Mouse (Mus musculus) gastrocnemius, adult 2 months (tissue): Measurements from ENCODE around the gene Slc30a10. TPM values are rescaled to one million over a fixed set of nuclear protein-coding genes. Genes with fewer than 3 reads are reported as not detected.

Experiments
- DNase-seq: peaks from one replicate; pipeline ENCODE4 v3.0.0; 2022
- H3K27ac ChIP-seq: fragments of 200-600 bp; 2 replicates; pipeline ENCODE4 v1.8.1; 2022; ENCODE audit warnings: mild to moderate bottlenecking
- H3K4me3 ChIP-seq: fragments of 200-600 bp; 2 replicates; pipeline ENCODE4 v1.8.1; 2022; ENCODE audit warnings: mild to moderate bottlenecking, moderate library complexity
- CTCF ChIP-seq: fragments of 200-600 bp; IDR thresholded peaks from 2 replicates; pipeline ENCODE4 v1.8.1; 2022; ENCODE audit warnings: antibody characterized with exemption, mild to moderate bottlenecking, moderate library complexity
- intact Hi-C: fragments of 180-260 bp; cut with DNase I; formaldehyde crosslinking; loops from one replicate; pipeline ENCODE4 v1.15.1; 2025
- long read RNA-seq, 2 experiments: library from polyadenylated mRNA; stranded (forward); transcript quantifications; one replicate each; pipeline ENCODE4 v2.0.0; 2021
- total RNA-seq, 2 experiments: library from RNA; stranded (reverse); gene quantifications; 2 replicates each; pipeline ENCODE4 v1.2.3; 2021

Gene Slc30a10
- total RNA-seq, result not detected
- long read RNA-seq, experiment 1, result 0 reads
- long read RNA-seq, experiment 2, result 0 reads

DNA sequence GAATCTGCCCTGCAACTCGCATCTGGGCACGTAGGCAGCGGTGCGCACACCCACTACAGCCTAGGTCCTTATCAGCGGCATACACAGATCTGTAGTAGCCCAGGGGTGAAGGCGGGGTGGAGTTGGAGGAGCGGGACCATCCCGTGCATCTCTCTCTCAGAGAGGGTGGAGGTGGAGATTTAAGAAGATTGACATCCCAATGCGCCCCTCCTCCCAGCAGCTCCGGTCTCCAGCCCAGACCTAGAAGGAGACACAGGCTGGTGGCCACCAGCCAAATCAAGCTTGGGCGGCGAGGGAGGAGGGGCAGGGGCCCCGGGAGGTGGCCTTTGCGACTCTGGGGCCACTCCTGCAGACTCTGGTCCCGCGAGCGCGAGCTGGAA, at the start of gene Slc30a10:
Gene Slc30a10, plus strand, starts transcription at position 274 of the 380 bp plus-strand sequence.
- intact Hi-C loops, result no loop called here
- TF ChIP-seq CTCF, result no peak
- peak; percentile 44 for DNase-seq
- peak within 1 kb of the TSS; percentile 66 for H3K4me3 ChIP-seq
- H3K27ac ChIP-seq, result no peak within 1 kb of the TSS

DNA sequence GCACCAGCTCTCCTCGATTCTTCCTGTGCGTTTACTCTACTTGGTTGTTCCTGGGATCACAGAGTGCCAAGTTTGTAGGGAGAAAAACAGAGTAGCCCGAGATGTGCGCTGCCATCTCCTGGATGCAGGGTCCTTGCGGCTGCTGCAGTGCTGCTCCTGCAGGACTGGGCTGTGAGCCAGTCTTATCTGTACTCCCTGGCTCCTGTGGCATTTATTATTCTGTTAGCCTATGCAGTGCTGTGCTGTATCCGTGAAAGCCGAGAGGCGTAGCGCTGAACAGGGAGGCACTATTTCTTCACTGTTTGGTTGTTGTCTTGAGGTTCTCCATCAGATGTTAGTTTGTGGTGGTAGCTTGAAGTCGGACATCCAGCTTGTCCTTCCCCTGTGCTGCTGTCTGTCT, 48.7 kb upstream of the Slc30a10 start:
- H3K4me3 ChIP-seq, result no peak overlapping the region
- intact Hi-C loops, result loop anchor here (5.0 kb wide), 1 partner anchor 34 kb away; no protein-coding TSS in a partner anchor
- DNase-seq, result no peak
- H3K27ac ChIP-seq, result no peak overlapping the region
- no peak for TF ChIP-seq CTCF

DNA sequence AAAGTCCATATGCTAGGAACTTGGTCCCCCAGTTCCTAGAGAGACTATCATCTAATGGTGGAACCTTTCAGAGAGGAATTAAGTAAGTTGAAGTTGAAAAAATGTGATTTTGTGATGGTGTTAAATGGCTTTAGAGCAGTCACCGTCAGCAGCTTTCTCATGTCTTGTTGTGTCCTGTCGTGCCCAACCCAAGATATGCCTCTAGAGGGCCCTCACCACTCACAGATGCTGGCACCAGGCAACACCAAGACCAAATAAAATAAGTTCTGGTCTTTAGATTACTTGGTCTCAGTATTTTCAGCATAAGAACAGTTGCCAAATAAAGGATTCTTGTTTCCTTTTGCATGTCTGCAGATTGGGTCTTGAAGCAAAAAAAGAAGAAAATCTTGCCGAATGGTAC, 44.8 kb upstream of the Slc30a10 start:
- no peak overlapping the region for H3K4me3 ChIP-seq
- TF ChIP-seq CTCF, result peak; percentile 40
- DNase-seq, result no peak
- intact Hi-C loops, result loop anchor here (5.0 kb wide), 1 partner anchor 38 kb away; no protein-coding TSS in a partner anchor
- no peak overlapping the region for H3K27ac ChIP-seq

DNA sequence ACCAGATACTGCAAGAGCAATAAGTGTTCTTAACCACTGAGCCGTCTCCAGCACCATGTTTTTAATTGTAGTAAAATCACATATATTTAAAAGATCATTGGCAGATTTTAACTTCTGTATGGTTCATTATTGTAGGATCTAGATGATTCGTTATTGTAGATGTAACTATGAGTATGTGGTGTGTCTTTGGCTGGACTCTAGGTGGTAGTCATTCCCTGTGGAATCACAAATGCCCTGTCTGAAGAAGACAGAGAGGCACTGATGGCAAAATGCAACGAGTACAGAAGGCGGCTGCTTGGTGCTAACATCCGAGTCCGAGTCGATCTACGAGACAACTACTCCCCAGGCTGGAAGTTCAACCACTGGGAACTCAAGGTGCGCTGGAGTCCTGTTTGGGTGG, 36.6 kb upstream of the Slc30a10 start:
- intact Hi-C loops, result no loop called here

DNA sequence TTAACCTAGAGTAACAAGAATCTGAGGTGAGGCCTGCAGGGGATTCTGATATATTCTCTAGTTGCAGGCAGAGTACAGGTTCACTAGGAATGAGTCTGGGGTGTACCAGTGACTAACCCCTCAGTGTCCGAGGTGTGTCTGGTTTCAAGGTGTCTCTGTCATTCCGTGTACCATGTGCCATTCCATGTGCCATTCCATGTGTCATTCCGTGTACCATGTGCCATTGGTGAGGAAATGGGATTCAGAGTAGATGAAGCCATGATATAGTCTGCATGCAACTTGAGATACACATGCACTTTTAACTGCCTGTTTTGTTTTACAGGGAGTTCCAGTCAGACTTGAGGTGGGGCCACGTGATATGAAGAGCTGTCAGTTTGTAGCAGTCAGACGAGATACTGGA, 34.8 kb upstream of the Slc30a10 start:
- no peak overlapping the region for H3K4me3 ChIP-seq
- H3K27ac ChIP-seq, result no peak overlapping the region
- no peak for TF ChIP-seq CTCF
- no peak for DNase-seq
- intact Hi-C loops, result no loop called here

More for the DNA sequence above, 36.6 kb upstream of the Slc30a10 start:
- no peak for TF ChIP-seq CTCF
- no peak for DNase-seq
- Histone ChIP-seq H3K27ac (no peak overlapping the region), H3K4me3 (no peak overlapping the region)

DNA sequence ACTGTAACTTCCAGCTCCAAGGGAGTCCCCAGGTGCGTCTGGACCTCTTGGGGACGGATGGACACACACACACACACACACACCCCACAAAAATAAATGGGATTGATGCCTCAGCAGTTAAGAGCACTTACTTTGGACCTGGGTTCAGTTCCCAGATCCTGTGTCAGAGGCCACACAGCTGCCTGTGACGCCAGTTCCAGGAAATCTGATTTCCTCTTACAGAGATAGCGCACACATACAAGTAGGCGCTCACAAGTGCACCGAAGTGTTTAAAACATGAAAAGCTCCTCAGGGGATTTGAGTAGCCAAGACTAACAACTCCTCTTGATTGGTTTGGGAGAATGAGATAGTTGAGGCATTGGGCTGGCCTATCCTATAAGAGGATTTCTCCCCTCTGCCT, 33.9 kb upstream of the Slc30a10 start:
- TF ChIP-seq CTCF, result no peak

DNA sequence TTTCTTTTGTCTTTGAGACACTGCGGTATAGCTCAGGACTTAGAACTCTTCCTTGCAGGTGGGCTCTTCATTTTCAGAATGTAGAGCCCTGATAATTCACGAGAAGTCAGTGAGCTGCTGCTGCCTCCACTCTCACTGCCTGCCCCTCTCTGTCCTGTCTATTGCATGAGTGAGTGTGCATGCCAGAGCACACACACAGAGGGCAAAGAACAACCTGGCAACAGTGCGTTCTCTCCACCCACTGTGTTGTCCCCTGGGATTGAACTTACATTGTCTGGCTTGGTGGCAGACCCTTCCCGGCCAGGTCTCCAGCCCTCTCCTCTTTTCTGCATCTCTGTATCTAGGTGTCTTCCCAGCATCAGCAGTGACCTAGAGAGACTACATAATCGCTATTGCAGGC, 28.1 kb upstream of the Slc30a10 start:
- DNase-seq, result no peak
- intact Hi-C loops, result no loop called here
- Histone ChIP-seq H3K27ac (no peak overlapping the region), H3K4me3 (no peak overlapping the region)
- no peak for TF ChIP-seq CTCF

More for the DNA sequence above, 33.9 kb upstream of the Slc30a10 start:
- Histone ChIP-seq H3K4me3 (no peak overlapping the region), H3K27ac (no peak overlapping the region)
- DNase-seq, result no peak
- intact Hi-C loops, result no loop called here

DNA sequence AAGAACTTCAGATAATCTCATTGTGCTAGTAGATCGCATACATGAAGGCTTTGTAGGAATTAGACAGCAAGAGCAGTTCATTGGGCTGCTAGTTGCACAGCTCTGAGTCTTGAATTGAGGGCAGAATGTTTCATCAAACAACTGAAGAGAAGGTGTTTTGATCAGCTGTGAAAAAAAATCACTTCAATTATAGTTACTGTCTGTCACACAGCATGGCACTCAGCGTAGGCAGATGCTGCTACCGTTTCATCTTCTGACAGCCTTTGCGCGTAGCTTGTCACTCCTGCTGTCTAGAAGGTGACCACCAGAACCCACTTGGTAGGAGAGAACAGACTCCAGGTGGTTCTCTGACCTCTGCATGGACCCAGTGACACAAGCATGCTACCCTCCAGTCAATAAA, 24.2 kb upstream of the Slc30a10 start:
- DNase-seq, result no peak
- Histone ChIP-seq H3K4me3 (no peak overlapping the region), H3K27ac (no peak overlapping the region)
- intact Hi-C loops, result no loop called here
- no peak for TF ChIP-seq CTCF

DNA sequence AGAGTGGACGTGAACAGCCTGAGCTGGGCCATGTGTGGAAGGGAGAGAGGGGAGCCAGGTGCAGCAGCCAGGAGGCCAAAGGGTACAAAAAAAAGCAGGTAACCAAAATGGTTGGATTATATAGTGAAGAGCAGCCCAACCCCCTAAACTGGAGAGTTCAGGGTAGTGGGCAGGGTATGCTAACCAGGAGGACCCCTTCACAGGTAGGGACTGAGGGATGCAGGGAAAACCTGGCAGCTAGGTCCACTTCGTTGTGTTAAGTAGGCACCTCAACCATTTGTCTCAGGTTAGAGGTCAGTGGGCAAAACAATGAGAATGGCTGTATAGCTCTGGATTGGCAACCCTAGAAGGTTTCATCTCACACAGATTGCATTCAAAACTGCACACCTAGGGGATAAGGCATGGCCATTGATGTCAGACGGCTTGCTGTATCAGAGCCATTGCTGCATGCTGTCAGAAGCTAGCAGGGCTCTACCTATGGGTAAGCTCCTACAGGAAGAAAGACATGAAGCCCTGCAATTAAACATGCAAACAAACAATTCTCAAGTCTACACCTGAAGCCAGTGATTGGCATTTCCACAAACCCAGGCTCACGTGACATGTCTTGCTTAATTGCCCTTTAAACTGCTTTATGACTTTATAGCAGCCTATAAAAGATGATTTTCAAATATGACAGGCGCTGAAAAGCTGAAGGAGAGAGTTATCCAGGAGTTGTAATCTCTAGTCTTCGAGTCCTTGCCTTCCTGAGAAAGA, 23.2 kb upstream of the Slc30a10 start:
- no peak for TF ChIP-seq CTCF
- H3K4me3 ChIP-seq, result no peak overlapping the region
- no peak overlapping the region for H3K27ac ChIP-seq
- no peak for DNase-seq
- intact Hi-C loops, result no loop called here

DNA sequence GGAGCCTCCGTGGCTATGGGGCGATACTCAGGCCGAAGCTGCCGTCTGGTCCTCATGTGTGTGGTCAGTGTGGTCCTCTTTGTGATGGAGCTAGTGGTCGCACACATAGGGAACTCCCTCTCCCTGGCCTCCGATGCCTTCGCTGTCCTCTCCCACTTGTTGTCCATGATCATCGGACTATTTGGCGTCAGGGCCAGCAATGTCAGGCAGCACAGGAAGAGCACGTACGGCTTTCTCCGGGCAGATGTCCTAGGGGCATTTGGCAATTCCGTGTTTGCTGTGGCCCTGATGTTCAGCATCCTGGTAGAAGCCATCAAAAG, 22.7 kb upstream of the Slc30a10 start:
- no peak for TF ChIP-seq CTCF
- intact Hi-C loops, result no loop called here
- H3K4me3 ChIP-seq, result no peak overlapping the region
- H3K27ac ChIP-seq, result no peak overlapping the region
- DNase-seq, result no peak

DNA sequence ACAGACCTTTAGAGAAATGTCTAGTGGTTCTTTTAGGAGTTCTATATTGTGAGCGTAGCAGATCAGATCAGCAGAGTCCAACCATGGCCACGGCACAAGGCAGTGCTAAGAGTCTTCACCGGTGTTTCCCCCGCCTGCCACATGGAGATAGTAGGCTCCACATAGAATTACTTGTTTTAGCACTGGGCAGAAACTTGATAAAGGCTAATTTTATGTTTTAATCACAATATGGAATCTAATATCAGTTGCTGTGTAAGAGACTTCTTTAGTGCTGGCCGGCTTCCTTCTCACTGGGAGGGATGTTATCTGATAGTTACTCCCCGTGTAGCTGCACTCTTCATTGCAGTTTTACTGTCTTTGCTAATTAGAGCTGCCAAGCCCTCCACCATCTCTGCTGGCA, 21.5 kb upstream of the Slc30a10 start:
- DNase-seq, result no peak
- intact Hi-C loops, result no loop called here
- Histone ChIP-seq H3K4me3 (no peak overlapping the region), H3K27ac (no peak overlapping the region)
- TF ChIP-seq CTCF, result no peak

DNA sequence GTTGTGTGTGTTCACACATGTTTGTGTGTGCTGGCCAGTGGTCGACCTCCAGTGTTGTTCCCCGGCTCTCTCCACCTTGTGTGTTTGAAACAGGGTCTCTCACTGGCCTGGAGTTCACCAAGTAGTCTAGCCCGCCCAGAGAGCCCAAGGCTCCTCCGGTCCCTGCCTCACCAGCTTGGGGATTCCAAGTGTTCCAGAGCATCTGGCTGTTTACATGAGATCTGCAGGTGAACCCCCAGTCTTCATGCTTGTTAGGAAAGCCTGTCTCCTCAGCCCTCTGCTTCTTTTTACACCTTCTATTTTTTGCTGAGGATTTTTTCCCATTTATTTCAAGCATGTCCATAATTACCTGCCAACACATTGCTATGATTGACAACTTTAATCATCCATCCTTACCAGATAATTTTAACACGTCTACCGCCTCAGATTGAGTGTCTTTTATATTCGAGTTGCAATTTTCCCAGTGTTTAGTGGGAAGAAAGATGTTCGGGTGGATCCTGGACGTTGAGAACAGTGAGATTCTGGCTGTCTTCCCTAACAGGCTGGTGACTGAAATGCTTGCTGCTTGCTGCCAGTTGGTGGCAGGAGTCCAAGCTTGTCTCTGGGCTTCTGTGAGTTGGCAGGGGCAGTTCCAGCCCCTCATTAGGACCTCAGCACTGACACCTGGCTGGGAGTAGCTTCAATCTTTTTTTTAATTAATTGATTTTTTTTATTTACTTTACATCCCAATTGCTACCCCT, 15.6 kb upstream of the Slc30a10 start:
- intact Hi-C loops, result no loop called here

DNA sequence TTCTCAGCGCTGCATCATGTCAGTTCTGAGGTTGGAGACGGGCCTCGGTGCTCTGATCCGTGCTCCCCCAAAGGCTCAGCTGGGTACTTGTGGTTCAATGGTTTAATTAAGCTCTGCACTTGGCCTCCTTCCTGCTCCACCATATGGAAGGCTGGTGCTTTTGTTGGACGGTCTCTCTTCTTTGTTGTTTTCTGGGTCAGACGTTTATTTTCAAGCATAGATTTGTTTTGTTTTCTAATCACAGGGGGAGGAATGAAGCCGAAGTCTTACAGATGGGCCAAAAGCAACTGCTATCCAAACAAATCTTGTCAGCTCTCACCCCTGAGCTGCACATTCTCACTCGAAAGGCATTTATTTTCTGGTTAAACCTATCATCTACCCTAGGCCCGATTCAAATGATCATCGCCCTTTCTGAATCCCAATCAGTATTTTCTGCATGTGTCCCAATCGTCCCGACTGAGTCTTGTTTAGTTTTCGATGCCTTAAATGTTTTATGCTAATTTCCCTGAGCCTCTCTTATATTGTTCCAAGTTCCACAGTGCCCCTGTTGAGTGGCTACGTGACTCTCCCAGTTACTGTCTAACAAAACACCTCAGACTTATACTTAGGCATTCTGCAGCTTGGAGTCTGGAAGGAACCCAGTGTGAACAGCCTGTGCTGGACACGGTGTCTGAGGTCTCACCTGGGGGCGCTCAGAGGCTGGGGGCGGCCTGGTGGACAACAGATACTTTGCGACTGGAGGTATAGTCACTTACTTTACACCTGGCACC, 12.8 kb upstream of the Slc30a10 start:
- DNase-seq, result no peak
- TF ChIP-seq CTCF, result no peak
- intact Hi-C loops, result no loop called here
- Histone ChIP-seq H3K4me3 (no peak overlapping the region), H3K27ac (no peak overlapping the region)

More for the DNA sequence above, 15.6 kb upstream of the Slc30a10 start:
- TF ChIP-seq CTCF, result no peak
- H3K27ac ChIP-seq, result no peak overlapping the region
- DNase-seq, result peak; percentile 29
- no peak overlapping the region for H3K4me3 ChIP-seq
